Mouse (Mus musculus) midbrain, embryonic 14.5 days (tissue): ENCODE results near the gene Dnmt3c. TPM values are rescaled to one million over a fixed set of nuclear protein-coding genes. Genes with fewer than 3 reads are reported as not detected.
"Not testable (repeated sequence)": the region's sequence is repeated elsewhere in the genome, so short reads cannot be mapped to it uniquely, and the experiment has no call there.

Experiments used
- ATAC-seq: fragments of 200-750 bp; cut with Nextera tagmentation; 2 replicates; pipeline ENCODE4 v1.8.0; 2017; ENCODE audit warnings: moderate number of reproducible peaks, moderate library complexity; ENCODE audit not compliant: low FRiP score, low TSS enrichment
- DNase-seq: peaks from one replicate; pipeline ENCODE4 v3.0.0-alpha.2; 2015
- H3K27ac ChIP-seq: fragments of 300-500 bp; sonication (generic); replicated peaks from 2 replicates; pipeline ENCODE4 v1.5.1; 2014; ENCODE audit warnings: mild to moderate bottlenecking, low read depth, low read length, moderate library complexity
- H3K27me3 ChIP-seq: fragments of 300-500 bp; sonication (generic); 2 replicates; pipeline ENCODE4 v1.6.1; 2014; ENCODE audit warnings: low read length, control low read depth, mixed read lengths; ENCODE audit not compliant: control insufficient read depth, insufficient read depth
- H3K36me3 ChIP-seq: fragments of 300-500 bp; sonication (generic); 2 replicates; pipeline ENCODE4 v1.6.1; 2014; ENCODE audit warnings: low read length, control low read depth; ENCODE audit not compliant: control insufficient read depth, insufficient read depth
- H3K4me1 ChIP-seq: fragments of 300-500 bp; sonication (generic); 2 replicates; pipeline ENCODE4 v1.6.1; 2014; ENCODE audit warnings: mild to moderate bottlenecking, antibody characterized with exemption, low read length, control low read depth; ENCODE audit not compliant: control insufficient read depth, insufficient read depth
- H3K4me2 ChIP-seq: fragments of 300-500 bp; sonication (generic); 2 replicates; pipeline ENCODE4 v1.6.1; 2014; ENCODE audit warnings: mild to moderate bottlenecking, low read length, moderate library complexity
- H3K4me3 ChIP-seq: fragments of 300-500 bp; sonication (generic); replicated peaks from 2 replicates; pipeline ENCODE4 v1.5.1; 2014; ENCODE audit warnings: low read depth, low read length
- H3K9ac ChIP-seq: fragments of 300-500 bp; sonication (generic); replicated peaks from 2 replicates; pipeline ENCODE4 v1.6.1; 2014; ENCODE audit warnings: mild to moderate bottlenecking, low read length, moderate library complexity
- H3K9me3 ChIP-seq: fragments of 300-500 bp; sonication (generic); 2 replicates; pipeline ENCODE4 v1.6.1; 2016; ENCODE audit warnings: low read length, control low read depth, mixed read lengths; ENCODE audit not compliant: control insufficient read depth
- WGBS: fragments of 180-500 bp; shearing (Covaris S2); extraction: QIAGEN DNeasy Blood & Tissue Kit; methylation state at CpG from one replicate; pipeline ENCODE4 v1.1.7; 2014; 5-methylcytosine and 5-hydroxymethylcytosine counted together
- polyA plus RNA-seq: library from polyadenylated mRNA; unstranded; fragments of >200 nt; fragmentation: Nextera tagmentation; extraction: Ambion mirVana; gene quantifications from 2 replicates; pipeline ENCODE4 v1.2.1, GENCODE M21; 2014

Dnmt3c gene
- polyA plus RNA-seq, 1 experiment from 2014 or later = 0.17 TPM

- H3K27ac ChIP-seq = no peak overlapping the region
- no peaks in the 10 kb centered on the region for H3K9me3 ChIP-seq
- H3K9ac ChIP-seq = no peak overlapping the region
- ATAC-seq = no peak
- H3K4me2 ChIP-seq = no peak overlapping the region
- no peaks in the 10 kb centered on the region for H3K36me3 ChIP-seq
- H3K27me3 ChIP-seq = no peaks in the 10 kb centered on the region
- DNase-seq = peak; percentile 8
- 46% methylated on average over 6 of the region's 6 CpGs for WGBS
- H3K4me1 ChIP-seq = no peaks in the 10 kb centered on the region
- H3K4me3 ChIP-seq = no peak overlapping the region
Observed at GRCm38 (mm10) chr2:153703389-153703788, 6.9 kb downstream of the Dnmt3c start.

- Histone ChIP-seq H3K36me3 (no peaks in the 10 kb centered on the region), H3K27me3 (no peaks in the 10 kb centered on the region), H3K4me3 (no peak overlapping the region), H3K4me1 (no peaks in the 10 kb centered on the region), H3K9ac (no peak overlapping the region), H3K27ac (no peak overlapping the region), H3K4me2 (no peak overlapping the region), H3K9me3 (no peaks in the 10 kb centered on the region)
- DNase-seq (peak; percentile 72), ATAC-seq (no peak)
- 54% methylated on average over 8 of the region's 8 CpGs for WGBS
Observed at GRCm38 (mm10) chr2:153710701-153711330, 14.4 kb downstream of the Dnmt3c start.

- Histone ChIP-seq H3K4me3 (no peak overlapping the region), H3K4me2 (no peak overlapping the region), H3K36me3 (no peaks in the 10 kb centered on the region), H3K9me3 (no peaks in the 10 kb centered on the region), H3K27me3 (no peaks in the 10 kb centered on the region), H3K9ac (no peak overlapping the region), H3K4me1 (no peaks in the 10 kb centered on the region), H3K27ac (peak overlapping the region; percentile 65)
- WGBS = 12% methylated on average over 3 of the region's 3 CpGs
- ATAC-seq (peak; percentile 55; the same call in 1 of the 2 replicates), DNase-seq (peak; percentile 57)
Observed at GRCm38 (mm10) chr2:153712646-153713091, 16.2 kb downstream of the Dnmt3c start.

GRCm38 (mm10) chr2:153713227-153713626 is 16.8 kb downstream of the Dnmt3c start:
- H3K27me3 ChIP-seq = no peaks in the 10 kb centered on the region
- DNase-seq = peak; percentile 78
- H3K36me3 ChIP-seq = no peaks in the 10 kb centered on the region
- no peaks in the 10 kb centered on the region for H3K9me3 ChIP-seq
- 32% methylated on average over 4 of the region's 4 CpGs for WGBS
- H3K4me1 ChIP-seq = no peaks in the 10 kb centered on the region
- peak; percentile 67 for ATAC-seq
- H3K4me2 ChIP-seq = no peak overlapping the region
- H3K4me3 ChIP-seq = no peak overlapping the region
- H3K27ac ChIP-seq = peak overlapping the region; percentile 65; the same call in 1 of the 2 replicates
- no peak overlapping the region for H3K9ac ChIP-seq

GRCm38 (mm10) chr2:153717861-153718260 is 21.4 kb downstream of the Dnmt3c start:
- not testable (repeated sequence) for H3K36me3 ChIP-seq, H3K4me1 ChIP-seq, H3K4me3 ChIP-seq, H3K27ac ChIP-seq, H3K9ac ChIP-seq, DNase-seq, H3K4me2 ChIP-seq, H3K9me3 ChIP-seq, ATAC-seq, H3K27me3 ChIP-seq
- WGBS = 65% methylated on average over 3 of the region's 3 CpGs

GRCm38 (mm10) chr2:153723098-153723497 is 26.6 kb downstream of the Dnmt3c start:
- H3K27ac ChIP-seq = no peak overlapping the region
- no peak overlapping the region for H3K4me2 ChIP-seq
- no peaks in the 10 kb centered on the region for H3K36me3 ChIP-seq
- no peaks in the 10 kb centered on the region for H3K9me3 ChIP-seq
- no peak for ATAC-seq
- no peaks in the 10 kb centered on the region for H3K4me1 ChIP-seq
- DNase-seq = no peak
- no peaks in the 10 kb centered on the region for H3K27me3 ChIP-seq
- 74% methylated on average over 1 of the region's 1 CpGs for WGBS
- no peak overlapping the region for H3K4me3 ChIP-seq
- H3K9ac ChIP-seq = no peak overlapping the region

- DNase-seq (no peak), ATAC-seq (no peak)
- Histone ChIP-seq H3K4me2 (no peak overlapping the region), H3K4me3 (no peak overlapping the region), H3K27ac (no peak overlapping the region), H3K4me1 (no peaks in the 10 kb centered on the region), H3K9ac (no peak overlapping the region), H3K9me3 (no peaks in the 10 kb centered on the region), H3K36me3 (no peaks in the 10 kb centered on the region), H3K27me3 (no peaks in the 10 kb centered on the region)
- 90% methylated on average over 2 of the region's 2 CpGs for WGBS
Observed at GRCm38 (mm10) chr2:153724424-153724823, 28.0 kb downstream of the Dnmt3c start.

- H3K27me3 ChIP-seq = no peaks in the 10 kb centered on the region
- ATAC-seq = no peak
- H3K9me3 ChIP-seq = no peaks in the 10 kb centered on the region
- no peak overlapping the region for H3K4me3 ChIP-seq
- H3K4me2 ChIP-seq = no peak overlapping the region
- no peak overlapping the region for H3K9ac ChIP-seq
- no peaks in the 10 kb centered on the region for H3K36me3 ChIP-seq
- DNase-seq = no peak
- 73% methylated on average over 2 of the region's 2 CpGs for WGBS
- H3K4me1 ChIP-seq = no peaks in the 10 kb centered on the region
- H3K27ac ChIP-seq = no peak overlapping the region
Observed at GRCm38 (mm10) chr2:153724871-153725270, 28.4 kb downstream of the Dnmt3c start.

- no peak for ATAC-seq
- H3K4me1 ChIP-seq = no peaks in the 10 kb centered on the region
- DNase-seq = no peak
- no peak overlapping the region for H3K4me3 ChIP-seq
- H3K27ac ChIP-seq = no peak overlapping the region
- H3K9me3 ChIP-seq = no peaks in the 10 kb centered on the region
- no peaks in the 10 kb centered on the region for H3K27me3 ChIP-seq
- WGBS = 92% methylated on average over 4 of the region's 4 CpGs
- no peak overlapping the region for H3K9ac ChIP-seq
- H3K36me3 ChIP-seq = no peaks in the 10 kb centered on the region
- no peak overlapping the region for H3K4me2 ChIP-seq
Observed at GRCm38 (mm10) chr2:153725291-153725690, 28.8 kb downstream of the Dnmt3c start.
